Mouse (Mus musculus) lung, embryonic 16.5 days (tissue): ENCODE measurements around the gene Hba-a2. TPM values are rescaled to one million over a fixed set of nuclear protein-coding genes. Genes with fewer than 3 reads are reported as not detected.
"Not testable (repeated sequence)": the region's sequence is repeated elsewhere in the genome, so short reads cannot be mapped to it uniquely, and the experiment has no call there.

ENCODE experiments used
- ATAC-seq: fragments of 200-750 bp; cut with Nextera tagmentation; 2 replicates; pipeline ENCODE4 v1.8.0; 2017; ENCODE audit warnings: low read depth, mild to moderate bottlenecking, moderate library complexity
- H3K27ac ChIP-seq: fragments of 300-500 bp; sonication (generic); 2 replicates; pipeline ENCODE4 v1.5.1; 2014; ENCODE audit warnings: mild to moderate bottlenecking, control low read depth, low read length
- H3K27me3 ChIP-seq: fragments of 300-500 bp; sonication (generic); 2 replicates; pipeline ENCODE4 v1.6.1; 2014; ENCODE audit warnings: low read depth, low read length, mixed read lengths; ENCODE audit not compliant: control insufficient read depth, insufficient read depth
- H3K36me3 ChIP-seq: fragments of 300-500 bp; sonication (generic); 2 replicates; pipeline ENCODE4 v1.6.1; 2014; ENCODE audit warnings: low read length; ENCODE audit not compliant: control insufficient read depth, insufficient read depth
- H3K4me1 ChIP-seq: fragments of 300-500 bp; sonication (generic); replicated peaks from 2 replicates; pipeline ENCODE4 v1.6.1; 2014; ENCODE audit warnings: low read length, mixed read lengths; ENCODE audit not compliant: control insufficient read depth, insufficient read depth
- H3K4me2 ChIP-seq: fragments of 300-500 bp; sonication (generic); 2 replicates; pipeline ENCODE4 v1.6.1; 2014; ENCODE audit warnings: low read depth, low read length, control low read depth
- H3K4me3 ChIP-seq: fragments of 300-500 bp; sonication (generic); 2 replicates; pipeline ENCODE4 v1.5.1; 2014; ENCODE audit warnings: mild to moderate bottlenecking, low read length, control low read depth
- H3K9ac ChIP-seq: fragments of 300-500 bp; sonication (generic); 2 replicates; pipeline ENCODE4 v1.6.1; 2014; ENCODE audit warnings: low read length, control low read depth
- H3K9me3 ChIP-seq: fragments of 300-500 bp; sonication (generic); 2 replicates; pipeline ENCODE4 v1.6.1; 2016; ENCODE audit warnings: low read length; ENCODE audit not compliant: control insufficient read depth
- WGBS: fragments of 180-500 bp; shearing (Covaris S2); extraction: QIAGEN DNeasy Blood & Tissue Kit; methylation state at CpG from one replicate; pipeline ENCODE4 v1.1.7; 2014; 5-methylcytosine and 5-hydroxymethylcytosine counted together
- polyA plus RNA-seq: library from polyadenylated mRNA; unstranded; fragments of >200 nt; fragmentation: Nextera tagmentation; extraction: Ambion mirVana; gene quantifications from 2 replicates; pipeline ENCODE4 v1.2.1, GENCODE M21; 2015

Gene Hba-a2
- polyA plus RNA-seq, 1 experiment from 2014 or later = 22,746 TPM

GRCm38 (mm10) chr11:32280646-32281045, 15.6 kb upstream of the Hba-a2 start:
- Histone ChIP-seq H3K36me3 (no peaks in the 10 kb centered on the region), H3K4me2 (no peak overlapping the region), H3K4me3 (no peak overlapping the region), H3K4me1 (no peaks in the 10 kb centered on the region), H3K27ac (no peak overlapping the region), H3K27me3 (peaks cover 8% of the 10 kb centered on the region), H3K9ac (no peak overlapping the region), H3K9me3 (no peaks in the 10 kb centered on the region)
- 55% methylated on average over 2 of the region's 2 CpGs for WGBS
- ATAC-seq = no peak

GRCm38 (mm10) chr11:32281416-32282144, 14.7 kb upstream of the Hba-a2 start:
- no peak for ATAC-seq
- Histone ChIP-seq H3K4me2 (no peak overlapping the region), H3K36me3 (no peaks in the 10 kb centered on the region), H3K9me3 (no peaks in the 10 kb centered on the region), H3K9ac (no peak overlapping the region), H3K4me3 (no peak overlapping the region), H3K27me3 (peaks cover 8% of the 10 kb centered on the region), H3K27ac (no peak overlapping the region), H3K4me1 (no peaks in the 10 kb centered on the region)
- 59% methylated on average over 1 of the region's 1 CpGs for WGBS

- not testable (repeated sequence) for H3K4me2 ChIP-seq, H3K27me3 ChIP-seq, H3K9ac ChIP-seq, ATAC-seq, H3K4me1 ChIP-seq, H3K36me3 ChIP-seq, H3K4me3 ChIP-seq, H3K9me3 ChIP-seq, H3K27ac ChIP-seq
- no CpG with 5 or more reads among the region's 5 CpGs for WGBS
These were observed 13.1 kb upstream of the Hba-a2 start, which contains the start of gene Hba-a1 for GRCm38 (mm10) chr11:32283091-32283777. TSS of gene Hba-a1 (plus strand) at chr11:32283511.

- H3K4me3 ChIP-seq, H3K27ac ChIP-seq, ATAC-seq, H3K9me3 ChIP-seq, H3K4me1 ChIP-seq, H3K36me3 ChIP-seq, H3K9ac ChIP-seq, H3K4me2 ChIP-seq, H3K27me3 ChIP-seq: not testable (repeated sequence)
- 24% methylated on average over 2 of the region's 2 CpGs for WGBS
These were observed 11.7 kb upstream of the Hba-a2 start for GRCm38 (mm10) chr11:32284582-32284981.

GRCm38 (mm10) chr11:32285031-32285775, 11.1 kb upstream of the Hba-a2 start:
- H3K9me3 ChIP-seq = no peaks in the 10 kb centered on the region
- H3K27ac ChIP-seq = no peak overlapping the region
- no peak for ATAC-seq
- WGBS = 74% methylated on average over 7 of the region's 7 CpGs
- no peak overlapping the region for H3K4me3 ChIP-seq
- no peak overlapping the region for H3K9ac ChIP-seq
- H3K36me3 ChIP-seq = no peaks in the 10 kb centered on the region
- peaks cover 2% of the 10 kb centered on the region; the same call in 1 of the 2 replicates for H3K27me3 ChIP-seq
- H3K4me2 ChIP-seq = no peak overlapping the region
- no peaks in the 10 kb centered on the region for H3K4me1 ChIP-seq

GRCm38 (mm10) chr11:32285887-32286286, 10.4 kb upstream of the Hba-a2 start:
- not testable (repeated sequence) for H3K4me1 ChIP-seq, H3K4me2 ChIP-seq, H3K9ac ChIP-seq, H3K9me3 ChIP-seq, H3K4me3 ChIP-seq, H3K27me3 ChIP-seq, H3K36me3 ChIP-seq, H3K27ac ChIP-seq, ATAC-seq

- peak within 1 kb of the TSS; percentile 42; the same call in 1 of the 2 replicates for H3K4me2 ChIP-seq
- H3K27me3 ChIP-seq, H3K27ac ChIP-seq, H3K9me3 ChIP-seq, H3K36me3 ChIP-seq, H3K4me1 ChIP-seq: not testable (repeated sequence)
- H3K4me3 ChIP-seq = 0 out of 2 replicates have a peak within 1 kb of the TSS, but pooled peaks have one; percentile 17
- ATAC-seq = peak; percentile 72
- WGBS = 17% methylated on average over 30 of the region's 33 CpGs
- 0 out of 2 replicates have a peak within 1 kb of the TSS, but pooled peaks have one; percentile 6 for H3K9ac ChIP-seq
These were observed 9.4 kb upstream of the Hba-a2 start, which contains the start of gene Hbq1b for GRCm38 (mm10) chr11:32286695-32287492. TSS of gene Hbq1b (plus strand) at chr11:32286965.

GRCm38 (mm10) chr11:32287493-32287825, 8.8 kb upstream of the Hba-a2 start:
- ATAC-seq = no peak
- 53% methylated on average over 9 of the region's 9 CpGs for WGBS
- no peaks in the 10 kb centered on the region for H3K9me3 ChIP-seq
- no peak overlapping the region for H3K4me3 ChIP-seq
- no peak overlapping the region for H3K27ac ChIP-seq
- H3K36me3 ChIP-seq = no peaks in the 10 kb centered on the region
- no peak overlapping the region for H3K4me2 ChIP-seq
- no peaks in the 10 kb centered on the region for H3K4me1 ChIP-seq
- H3K27me3 ChIP-seq = peaks cover 2% of the 10 kb centered on the region; the same call in 1 of the 2 replicates
- no peak overlapping the region for H3K9ac ChIP-seq
